10 mouse cellular contexts compared by ENCODE assay signal in genomic region chr6:54553632-54554031, GRCm38 (mm10). TPM values are rescaled to one million over a fixed set of nuclear protein-coding genes. Genes with fewer than 3 reads are reported as not detected.
DNase-seq lines count a peak whose midpoint lies in the region; ATAC-seq and TF ChIP-seq lines count a peak whose summit lies in the region.
"Had no signal": no experiment of that assay in that cellular context is flagged by ENCODE, and none has a peak within 500 bp of the region (broad histone marks: within the 10 kb centered on the region; RNA-seq: fewer than 3 reads in every experiment).

No protein-coding gene starts in this region.

- TF ChIP-seq CTCF in lung, adult 2 months (IDR thresholded peaks at IDR 0.05; ENCODE audit: insufficient read depth, low read length): no peak

- no peaks in the 10 kb centered on the region for H3K36me3 ChIP-seq in lung, embryonic 16.5 days (ENCODE audit: control insufficient read depth, insufficient read depth, low read length)
- H3K36me3 ChIP-seq in forebrain, embryonic 12.5 days (replicated peaks): 0 out of 2 replicates have a peak, but pooled peaks cover 6% of the 10 kb centered on the region
- no peaks in the 10 kb centered on the region for H3K36me3 ChIP-seq in hindbrain, embryonic 16.5 days (ENCODE audit: control insufficient read depth, insufficient read depth, low read length)
- H3K36me3 ChIP-seq in neural tube, embryonic 13.5 days: peaks cover 6% of the 10 kb centered on the region; the same call in 1 of the 2 replicates
- H3K36me3 ChIP-seq: lung, embryonic 15.5 days had no signal

- 57% methylated on average over 2 of the region's 2 CpGs for WGBS in lung, embryonic 16.5 days
- WGBS in lung, adult 2 months: 49% methylated on average over 2 of the region's 2 CpGs
- WGBS in forebrain, embryonic 12.5 days: 32% methylated on average over 2 of the region's 2 CpGs
- WGBS in hindbrain, embryonic 16.5 days: 32% methylated on average over 2 of the region's 2 CpGs
- 45% methylated on average over 2 of the region's 2 CpGs for WGBS in neural tube, embryonic 13.5 days

- H3K4me1 ChIP-seq in lung, embryonic 16.5 days (replicated peaks; ENCODE audit: control insufficient read depth, insufficient read depth, low read length): peaks cover 16% of the 10 kb centered on the region; the same call in 1 of the 2 replicates
- peaks cover 2% of the 10 kb centered on the region; the same call in 1 of the 2 replicates for H3K4me1 ChIP-seq in lung, adult 2 months (ENCODE audit: control insufficient read depth, insufficient read depth, low read length)
- H3K4me1 ChIP-seq in forebrain, embryonic 12.5 days: peaks cover 71% of the 10 kb centered on the region
- H3K4me1 ChIP-seq in hindbrain, embryonic 16.5 days (ENCODE audit: control insufficient read depth, insufficient read depth, low read depth, low read length): peaks cover 37% of the 10 kb centered on the region
- H3K4me1 ChIP-seq in neural tube, embryonic 13.5 days (replicated peaks): peaks cover 79% of the 10 kb centered on the region

- 0 out of 2 replicates have a peak, but pooled peaks have one; percentile 27 for ATAC-seq in lung, embryonic 16.5 days (ENCODE audit: low read depth)
- ATAC-seq in forebrain, embryonic 12.5 days (ENCODE audit: low FRiP score): no peak
- no peak for ATAC-seq in hindbrain, embryonic 16.5 days
- ATAC-seq in neural tube, embryonic 13.5 days (ENCODE audit: low read depth): no peak

- no peaks in the 10 kb centered on the region for H3K9me3 ChIP-seq in lung, embryonic 16.5 days (ENCODE audit: control insufficient read depth, low read length)
- no peaks in the 10 kb centered on the region for H3K9me3 ChIP-seq in forebrain, embryonic 12.5 days
- H3K9me3 ChIP-seq in hindbrain, embryonic 16.5 days (ENCODE audit: control insufficient read depth, low read length): no peaks in the 10 kb centered on the region
- H3K9me3 ChIP-seq in neural tube, embryonic 13.5 days: no peaks in the 10 kb centered on the region
- H3K9me3 ChIP-seq: lung, embryonic 15.5 days had no signal

- no peak overlapping the region for H3K9ac ChIP-seq in lung, embryonic 16.5 days (ENCODE audit: low read length)
- H3K9ac ChIP-seq in forebrain, embryonic 12.5 days: no peak overlapping the region
- H3K9ac ChIP-seq in hindbrain, embryonic 16.5 days (ENCODE audit: low read depth, low read length): no peak overlapping the region
- no peak overlapping the region for H3K9ac ChIP-seq in neural tube, embryonic 13.5 days
- H3K9ac ChIP-seq: lung, embryonic 15.5 days had no signal

- no peak overlapping the region for H3K4me3 ChIP-seq in lung, embryonic 16.5 days (ENCODE audit: low read length)
- no peak overlapping the region for H3K4me3 ChIP-seq in lung, adult 2 months (replicated peaks; ENCODE audit: extremely low read depth, low read depth, low read length)
- no peak overlapping the region for H3K4me3 ChIP-seq in forebrain, embryonic 12.5 days (replicated peaks)
- no peak overlapping the region for H3K4me3 ChIP-seq in hindbrain, embryonic 16.5 days (ENCODE audit: low read length)
- H3K4me3 ChIP-seq in neural tube, embryonic 13.5 days: no peak overlapping the region
- H3K4me3 ChIP-seq: lung, embryonic 15.5 days had no signal

- H3K4me2 ChIP-seq in lung, embryonic 16.5 days (ENCODE audit: low read depth, low read length): no peak overlapping the region
- peak overlapping the region; percentile 15 for H3K4me2 ChIP-seq in forebrain, embryonic 12.5 days
- H3K4me2 ChIP-seq in hindbrain, embryonic 16.5 days (ENCODE audit: low read length): no peak overlapping the region; the same call in 1 of the 2 replicates
- no peak overlapping the region for H3K4me2 ChIP-seq in neural tube, embryonic 13.5 days
- H3K4me2 ChIP-seq: lung, embryonic 15.5 days had no signal

- intact Hi-C loops in left cerebral cortex, postnatal 36 days (cut with DNase I): no loop called here

- no peaks in the 10 kb centered on the region for H3K27me3 ChIP-seq in lung, embryonic 16.5 days (ENCODE audit: control insufficient read depth, insufficient read depth, low read depth, low read length)
- H3K27me3 ChIP-seq in forebrain, embryonic 12.5 days: no peaks in the 10 kb centered on the region
- no peaks in the 10 kb centered on the region for H3K27me3 ChIP-seq in hindbrain, embryonic 16.5 days (replicated peaks; ENCODE audit: control insufficient read depth, insufficient read depth, low read length)
- H3K27me3 ChIP-seq in neural tube, embryonic 13.5 days: 0 out of 2 replicates have a peak, but pooled peaks cover 8% of the 10 kb centered on the region
- H3K27me3 ChIP-seq: lung, embryonic 15.5 days had no signal

- no peak overlapping the region for H3K27ac ChIP-seq in lung, embryonic 16.5 days (ENCODE audit: low read length)
- peak overlapping the region; percentile 85 for H3K27ac ChIP-seq in forebrain, embryonic 12.5 days
- H3K27ac ChIP-seq in hindbrain, embryonic 16.5 days (ENCODE audit: low read depth, low read length): peak overlapping the region; percentile 68
- H3K27ac ChIP-seq in neural tube, embryonic 13.5 days (replicated peaks): peak overlapping the region; percentile 59

- no peak for DNase-seq in lung, adult 2 months
- no peak for DNase-seq in left cerebral cortex, postnatal 36 days (ENCODE audit: low spot score in 2 of 2)
- DNase-seq in T-cell, adult 2 months (ENCODE audit: low spot score): no peak
- DNase-seq: gastrocnemius, postnatal 36 days; kidney, postnatal 14 days had no signal

- TF ChIP-seq POLR2A in lung, adult 2 months (IDR thresholded peaks at IDR 0.05; ENCODE audit: borderline replicate concordance, extremely low read depth, low read depth, low read length): no peak

RNA-seq across cellular contexts. Expression of gene Scrn1, which starts 12.7 kb away (rescaled TPM):
- 2.7 TPM in 2 replicates for polyA plus RNA-seq in lung, embryonic 16.5 days (2015; fragmentation: Nextera tagmentation; extraction: Ambion mirVana)
- 9.5 and 12.7 TPM in 2 replicates for polyA plus RNA-seq in lung, adult 2 months (2012; rRNA removed)
- polyA plus RNA-seq in forebrain, embryonic 12.5 days (2016; fragmentation: Nextera tagmentation; extraction: Ambion mirVana): 119 and 157 TPM in 2 replicates
- 109 and 114 TPM in 2 replicates for polyA plus RNA-seq in hindbrain, embryonic 16.5 days (2015; fragmentation: Nextera tagmentation; extraction: Ambion mirVana)
- polyA plus RNA-seq in neural tube, embryonic 13.5 days (2015; fragmentation: Nextera tagmentation; extraction: Ambion mirVana): 95.5 and 102 TPM in 2 replicates
- total RNA-seq in left cerebral cortex, postnatal 36 days (2021): 100 to 1,000 TPM; 145 to 155 TPM

RNA-seq across cellular contexts. Expression of gene Plekha8, which starts 41.3 kb away (rescaled TPM):
- 6.5 and 7.1 TPM in 2 replicates for polyA plus RNA-seq in lung, embryonic 16.5 days (2015; fragmentation: Nextera tagmentation; extraction: Ambion mirVana)
- polyA plus RNA-seq in lung, adult 2 months (2012; rRNA removed): 3.6 and 4.5 TPM in 2 replicates
- 20.1 and 21.2 TPM in 2 replicates for polyA plus RNA-seq in forebrain, embryonic 12.5 days (2016; fragmentation: Nextera tagmentation; extraction: Ambion mirVana)
- 6.3 and 8.1 TPM in 2 replicates for polyA plus RNA-seq in hindbrain, embryonic 16.5 days (2015; fragmentation: Nextera tagmentation; extraction: Ambion mirVana)
- 9.6 and 10.2 TPM in 2 replicates for polyA plus RNA-seq in neural tube, embryonic 13.5 days (2015; fragmentation: Nextera tagmentation; extraction: Ambion mirVana)
- total RNA-seq in left cerebral cortex, postnatal 36 days (2021): 10 to 100 TPM; 12.3 to 12.6 TPM

RNA-seq across cellular contexts. Expression of gene Fkbp14, which starts 43.5 kb away (rescaled TPM):
- polyA plus RNA-seq in lung, embryonic 16.5 days (2015; fragmentation: Nextera tagmentation; extraction: Ambion mirVana): 25.0 and 25.4 TPM in 2 replicates
- polyA plus RNA-seq in lung, adult 2 months (2012; rRNA removed): 4.1 and 6.1 TPM in 2 replicates
- 13.9 and 18.4 TPM in 2 replicates for polyA plus RNA-seq in forebrain, embryonic 12.5 days (2016; fragmentation: Nextera tagmentation; extraction: Ambion mirVana)
- polyA plus RNA-seq in hindbrain, embryonic 16.5 days (2015; fragmentation: Nextera tagmentation; extraction: Ambion mirVana): 8.0 and 11.8 TPM in 2 replicates
- 19.0 and 19.3 TPM in 2 replicates for polyA plus RNA-seq in neural tube, embryonic 13.5 days (2015; fragmentation: Nextera tagmentation; extraction: Ambion mirVana)
- 1 to 10 TPM; 7.3 to 9.9 TPM for total RNA-seq in left cerebral cortex, postnatal 36 days (2021)
